Mouse (Mus musculus) neutrophil, adult 5-6 weeks (primary cell): ENCODE data around the gene Zscan21. TPM values are rescaled to one million over a fixed set of nuclear protein-coding genes. Genes with fewer than 3 reads are reported as not detected.

ENCODE experiments used
- ATAC-seq: fragments of 151-379, 151-347 bp; 2 replicates; pipeline ENCODE4 v1.8.0; 2017; ENCODE audit warnings: mild to moderate bottlenecking, moderate TSS enrichment; ENCODE audit not compliant: insufficient number of reproducible peaks, poor library complexity, low FRiP score, severe bottlenecking; ENCODE audit errors: extremely low read depth
- total RNA-seq: library from RNA; stranded (forward); fragments of 200-1000 nt; gene quantifications from 2 replicates; pipeline ENCODE4 v1.2.3, GENCODE M21; 2017

Zscan21 gene
- 8.5 and 11.5 TPM in 2 replicates for total RNA-seq

DNA sequence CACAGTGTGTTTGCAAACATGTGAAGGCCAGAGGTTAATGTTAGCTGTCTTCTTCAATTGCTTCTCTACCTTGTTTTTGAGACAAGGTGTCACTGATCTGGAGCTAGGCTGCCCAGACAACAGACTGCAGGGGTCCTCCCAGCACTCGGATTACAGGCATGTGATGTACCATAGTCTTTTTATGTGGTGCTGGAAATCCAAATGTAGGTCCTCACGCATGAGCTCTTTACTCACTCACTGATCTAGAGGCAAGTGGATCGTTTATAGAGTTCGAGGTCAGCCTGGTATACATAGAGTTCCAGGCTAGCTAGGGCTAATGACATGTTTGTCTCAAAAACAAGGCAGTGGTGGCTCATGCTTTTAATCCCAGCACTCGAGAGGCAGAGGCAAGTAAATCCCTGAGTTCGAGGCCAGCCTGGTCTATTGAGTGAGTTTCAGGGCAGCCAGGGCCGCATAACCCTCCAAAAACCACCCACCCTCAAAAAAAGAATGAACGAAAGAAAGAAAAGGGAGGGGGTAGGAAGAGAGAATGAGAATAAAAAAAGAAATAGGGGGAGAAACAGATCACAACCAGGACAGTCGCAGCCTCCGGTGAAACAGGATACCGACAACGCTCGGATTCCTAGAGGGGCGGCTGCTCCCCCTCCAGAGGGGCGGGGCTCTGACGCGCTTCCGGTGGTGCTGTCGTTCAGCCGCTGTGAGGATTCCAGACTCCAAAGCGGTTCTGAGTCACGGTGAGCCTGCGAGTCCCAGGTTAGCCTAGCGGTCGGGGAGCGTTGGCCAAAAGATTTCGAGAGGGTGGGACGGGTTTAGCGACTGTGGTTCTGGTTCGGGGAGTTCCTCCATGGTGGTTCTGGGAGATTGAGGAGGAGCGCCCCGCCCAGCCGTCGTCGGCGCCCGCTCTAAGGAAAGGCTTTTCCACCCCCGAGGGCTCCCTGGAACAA lies at the start of gene Zscan21:
Zscan21 (plus strand) TSS at position 649 of the 944 bp plus-strand sequence.
- peak; percentile 97 for ATAC-seq

DNA sequence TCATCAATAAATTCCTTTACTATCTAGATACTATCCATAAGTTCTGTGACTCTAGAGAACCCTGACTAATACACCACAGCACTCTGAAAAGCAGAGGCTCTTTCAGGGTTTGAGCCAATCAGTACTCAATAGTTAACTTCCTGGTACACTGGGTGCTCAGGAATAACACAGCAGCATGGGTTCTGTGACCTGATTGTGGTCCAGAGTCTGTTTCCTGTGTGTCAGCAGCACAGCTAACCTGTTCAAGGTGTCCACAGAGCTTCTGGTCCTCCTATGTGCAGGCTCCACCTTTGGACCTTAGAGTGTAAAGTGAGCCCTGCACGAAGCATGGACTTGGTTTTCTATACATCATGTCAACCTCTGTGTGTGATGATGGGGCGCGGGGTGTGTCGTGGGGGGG lies 42.9 kb upstream of the Zscan21 start:
- ATAC-seq = no peak

DNA sequence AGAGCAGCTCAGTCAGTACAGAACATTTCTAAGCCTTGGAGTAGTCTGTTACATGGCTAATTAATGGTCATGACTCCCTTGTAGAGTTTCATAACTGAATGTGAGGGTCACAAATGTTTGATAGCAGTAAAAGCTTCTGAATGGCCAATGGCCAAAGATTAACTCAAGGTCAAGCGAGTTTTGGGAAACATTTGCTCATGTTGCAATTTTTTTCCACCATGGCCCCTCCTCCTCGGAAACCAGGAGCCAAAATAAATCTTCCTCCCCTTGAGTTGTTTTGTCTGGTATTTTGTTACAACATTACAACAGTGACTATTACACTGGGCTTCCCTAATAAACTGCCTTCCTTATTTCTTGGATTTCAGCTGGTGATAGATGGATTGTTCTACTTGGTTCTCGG lies 41.0 kb upstream of the Zscan21 start:
- ATAC-seq = no peak

GRCm38 (mm10) chr5:138076148-138076547 lies 40.6 kb upstream of the Zscan21 start:
- no peak for ATAC-seq

DNA sequence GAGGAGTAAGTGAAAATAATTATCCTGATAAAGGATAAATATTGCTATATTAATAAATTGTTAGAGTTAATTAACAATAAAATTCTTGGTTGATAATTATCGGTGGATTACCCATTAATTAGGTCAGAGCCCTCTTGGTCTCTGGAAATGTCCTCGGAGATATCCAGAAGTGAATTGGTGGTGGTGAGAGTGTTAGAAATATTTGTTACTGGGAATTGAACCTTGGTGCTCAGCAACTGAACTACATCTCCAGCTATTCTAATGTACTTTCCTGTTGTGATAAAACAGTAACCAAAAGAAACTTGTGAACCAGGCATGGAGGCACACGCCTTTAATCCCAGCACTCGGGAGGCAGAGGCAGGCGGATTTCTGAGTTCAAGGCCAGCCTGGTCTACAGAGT lies 36.2 kb upstream of the Zscan21 start:
- ATAC-seq = no peak

DNA sequence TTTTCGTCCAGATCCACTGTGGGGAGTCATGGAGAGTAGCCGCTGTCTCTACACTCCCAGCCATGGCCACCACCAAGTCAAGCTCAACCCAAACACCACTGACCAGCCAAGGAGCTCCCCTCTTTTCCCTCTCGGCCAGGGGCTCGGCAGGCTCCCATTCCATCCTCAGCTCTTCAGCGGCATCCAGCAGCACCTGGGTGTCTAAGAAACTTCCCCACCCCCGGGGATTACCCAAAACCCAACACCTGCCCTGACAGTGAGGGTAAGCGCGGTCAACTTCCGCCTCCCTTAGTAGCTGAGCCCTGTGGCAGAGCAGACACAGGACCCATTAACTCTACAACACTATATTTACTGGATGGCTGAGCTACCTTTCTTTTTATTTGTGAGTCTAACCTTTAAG lies 35.3 kb upstream of the Zscan21 start:
- ATAC-seq = no peak

GRCm38 (mm10) chr5:138083318-138083900 lies 33.3 kb upstream of the Zscan21 start:
- no peak for ATAC-seq

DNA sequence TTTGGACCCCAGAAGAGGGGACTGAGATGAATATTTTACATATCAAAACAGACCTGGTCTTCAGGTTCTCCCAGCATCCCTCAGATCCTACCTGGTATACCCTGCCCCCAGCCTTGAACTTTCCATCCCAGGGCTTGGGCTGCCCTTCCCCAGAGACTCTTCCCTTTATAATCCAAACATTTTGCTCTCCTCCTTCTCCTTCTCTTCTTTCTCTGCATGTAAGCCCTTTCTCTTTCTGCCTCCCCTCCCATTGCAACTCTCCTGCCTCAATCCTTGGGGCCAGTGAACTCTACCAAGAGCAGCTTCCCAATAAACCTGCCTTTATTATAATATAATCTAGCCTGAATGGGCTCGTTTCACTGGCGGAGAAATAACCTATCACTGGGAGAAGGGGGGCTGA lies 32.8 kb upstream of the Zscan21 start:
- ATAC-seq = no peak

- no peak for ATAC-seq
These were observed 32.2 kb upstream of the Zscan21 start for GRCm38 (mm10) chr5:138084507-138084906.

- peak; percentile 98 for ATAC-seq
These were observed 31.7 kb upstream of the Zscan21 start, which contains the start of gene Zkscan1 for GRCm38 (mm10) chr5:138084996-138085395. Zkscan1 (plus strand) TSS chr5:138085084.

DNA sequence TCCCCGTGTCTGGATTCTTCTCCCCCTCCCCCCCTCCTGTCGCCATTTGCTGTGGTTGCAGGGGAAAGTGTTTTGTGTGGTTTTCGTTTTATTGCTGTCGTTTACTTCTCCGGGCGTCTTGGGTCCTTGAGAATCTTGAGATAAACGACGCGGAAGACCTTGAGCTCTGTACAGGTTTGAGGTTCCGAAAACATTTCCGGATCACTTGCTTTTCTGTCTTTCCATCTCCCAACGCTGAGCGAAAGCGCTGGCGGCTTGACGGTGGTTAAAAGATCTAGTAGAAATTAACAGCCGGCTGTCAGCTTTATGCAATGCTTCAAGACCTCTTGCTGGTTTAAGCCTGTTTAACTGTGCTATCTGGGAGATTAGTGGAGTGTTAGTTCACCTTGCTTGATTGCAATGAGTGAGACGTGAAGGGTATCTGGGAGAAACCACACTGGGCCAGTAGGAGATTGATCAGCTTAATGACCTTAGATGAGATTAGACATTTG lies 31.2 kb upstream of the Zscan21 start:
- ATAC-seq = no peak

DNA sequence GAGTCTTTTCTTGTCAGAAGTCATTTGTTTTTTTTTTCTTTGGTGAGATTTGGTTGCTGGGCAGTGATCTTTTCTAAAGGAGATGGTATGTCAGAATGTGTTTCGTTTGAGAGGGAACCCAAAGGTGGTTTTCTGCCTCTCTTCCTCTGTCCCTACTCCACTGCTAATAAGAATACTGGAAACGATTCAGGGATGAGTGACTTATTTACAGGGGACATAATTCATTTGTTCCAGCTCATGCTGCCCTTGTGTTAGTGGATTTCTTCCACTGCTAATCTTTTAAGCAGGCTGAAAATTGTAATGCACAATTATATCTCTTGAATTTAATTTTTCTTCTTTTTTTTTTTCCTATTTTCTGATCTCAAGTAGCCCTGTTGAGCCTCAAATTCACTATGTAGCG lies 29.9 kb upstream of the Zscan21 start:
- ATAC-seq = no peak

DNA sequence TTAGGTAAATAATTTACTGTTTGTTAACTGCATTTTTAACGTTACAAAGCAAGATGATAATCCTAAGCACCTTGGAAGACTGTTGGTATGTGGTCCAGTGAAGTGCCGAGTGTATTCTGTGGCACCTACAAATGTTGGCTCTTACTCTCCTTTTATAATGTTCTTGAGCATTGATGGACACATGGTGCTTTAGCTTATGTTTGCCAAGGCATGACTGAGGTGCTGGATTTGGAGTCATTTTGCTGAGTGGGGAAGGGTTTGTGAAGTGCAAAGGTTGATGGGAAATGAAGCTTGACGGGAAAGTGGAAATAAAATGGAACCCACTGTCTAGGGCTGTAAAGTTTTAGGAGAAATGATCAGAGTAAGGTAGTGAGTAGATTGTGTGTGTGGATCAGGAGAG lies 28.3 kb upstream of the Zscan21 start:
- ATAC-seq = no peak

GRCm38 (mm10) chr5:138089108-138089551 lies 27.6 kb upstream of the Zscan21 start:
- no peak for ATAC-seq

DNA sequence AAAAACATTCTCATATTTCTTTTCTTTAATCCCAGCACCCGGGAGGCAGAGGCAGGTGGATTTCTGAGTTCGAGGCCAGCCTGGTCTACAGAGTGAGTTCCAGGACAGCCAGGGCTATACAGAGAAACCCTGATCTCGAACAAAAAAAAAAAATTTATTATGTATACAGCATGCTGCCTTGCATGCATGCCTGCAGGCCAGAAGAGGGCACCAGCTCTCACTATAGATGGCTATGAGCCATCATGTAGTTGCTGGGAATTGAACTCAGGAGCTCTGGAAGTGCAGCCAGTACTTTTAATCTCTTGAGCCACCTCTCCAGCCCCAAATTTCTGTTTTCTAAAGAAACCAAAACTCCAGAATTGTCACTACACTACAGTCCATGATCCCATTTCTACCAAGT lies 26.4 kb upstream of the Zscan21 start:
- no peak for ATAC-seq

DNA sequence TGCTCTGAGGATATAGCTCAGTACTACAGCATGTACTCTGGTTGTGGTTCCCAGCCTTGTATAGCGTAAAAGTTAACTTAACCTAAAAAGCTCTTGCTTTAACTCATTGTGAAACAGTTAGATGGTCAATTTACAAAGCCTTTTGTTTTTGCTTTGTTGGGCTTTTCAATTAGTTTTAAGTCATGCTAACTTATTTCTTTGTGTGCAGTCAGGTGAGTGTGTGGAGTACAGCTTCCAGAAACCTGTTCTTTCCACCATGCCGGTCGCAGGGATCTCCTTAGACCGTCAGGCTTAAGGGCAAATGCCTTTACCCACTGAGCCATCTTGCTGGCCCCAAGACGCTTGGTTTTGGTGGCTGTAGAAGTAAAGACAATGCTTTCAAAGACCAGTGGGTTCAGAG lies 26.0 kb upstream of the Zscan21 start:
- ATAC-seq = no peak

DNA sequence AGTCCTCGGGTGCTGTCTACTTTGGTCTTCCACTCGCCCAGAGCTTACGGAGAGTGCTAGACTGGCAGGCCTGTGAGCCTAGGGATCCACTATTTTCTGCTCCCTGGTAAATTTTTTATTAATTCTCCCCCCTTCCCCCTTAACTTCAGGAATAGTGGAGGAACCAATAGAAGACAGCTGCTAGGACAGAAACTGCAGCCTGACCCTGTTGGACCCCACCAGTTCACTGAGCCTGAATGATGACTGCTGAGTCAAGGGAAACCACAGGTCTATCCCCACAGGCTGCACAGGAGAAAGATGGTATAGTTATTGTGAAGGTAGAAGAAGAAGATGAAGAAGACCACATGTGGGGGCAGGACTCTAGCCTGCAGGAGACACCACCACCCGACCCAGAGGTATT lies 23.9 kb upstream of the Zscan21 start:
- no peak for ATAC-seq

- no peak for ATAC-seq
These were observed 22.2 kb upstream of the Zscan21 start for GRCm38 (mm10) chr5:138094474-138094873.

GRCm38 (mm10) chr5:138104976-138105375 lies 11.7 kb upstream of the Zscan21 start:
- ATAC-seq = no peak

DNA sequence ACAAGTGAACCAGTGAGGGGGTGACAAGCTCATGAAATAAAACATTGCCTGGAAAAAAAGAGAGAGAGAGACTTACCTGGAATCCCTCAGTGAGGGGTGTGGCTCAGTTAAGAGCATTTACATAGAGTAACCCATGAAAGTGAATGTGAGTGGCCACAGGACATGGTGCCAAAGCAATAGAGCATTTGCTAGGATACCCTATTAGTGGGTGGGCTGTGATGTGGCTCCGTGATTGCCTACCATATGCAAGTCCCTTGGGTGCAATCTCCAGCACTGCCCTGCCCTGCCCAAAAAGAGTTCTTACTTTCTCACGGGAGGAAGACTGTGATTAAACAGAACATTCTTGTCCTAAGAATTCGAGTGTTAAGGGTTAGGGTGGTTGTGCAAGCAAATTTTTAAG lies 9.6 kb upstream of the Zscan21 start:
- no peak for ATAC-seq
